Mouse (Mus musculus) cerebellum, adult 11 months (tissue): ENCODE results near the gene Gcnt1.

Source experiments
- DNase-seq: peaks from one replicate; pipeline ENCODE4 v3.0.0; 2022

Gene Gcnt1

GRCm38 (mm10) chr19:17323689-17324241 is 48.9 kb downstream of the Gcnt1 start:
- no peak for DNase-seq

GRCm38 (mm10) chr19:17323006-17323688 is 49.5 kb downstream of the Gcnt1 start:
- DNase-seq, result no peak

- no peak for DNase-seq
Observed at GRCm38 (mm10) chr19:17319770-17320169, 52.9 kb downstream of the Gcnt1 start.

- no peak for DNase-seq
Observed at GRCm38 (mm10) chr19:17318733-17319132, 53.9 kb downstream of the Gcnt1 start.

GRCm38 (mm10) chr19:17316311-17317003 is 56.2 kb downstream of the Gcnt1 start:
- no peak for DNase-seq

GRCm38 (mm10) chr19:17314451-17314850 is 58.2 kb downstream of the Gcnt1 start:
- DNase-seq, result no peak

GRCm38 (mm10) chr19:17313766-17314165 is 58.9 kb downstream of the Gcnt1 start:
- DNase-seq, result no peak

- no peak for DNase-seq
Observed at GRCm38 (mm10) chr19:17312671-17313180, 59.9 kb downstream of the Gcnt1 start.

- no peak for DNase-seq
Observed at GRCm38 (mm10) chr19:17311501-17311900, 61.1 kb downstream of the Gcnt1 start.

GRCm38 (mm10) chr19:17311031-17311430 is 61.6 kb downstream of the Gcnt1 start:
- no peak for DNase-seq

- no peak for DNase-seq
Observed at GRCm38 (mm10) chr19:17296081-17296480, 76.6 kb downstream of the Gcnt1 start.

GRCm38 (mm10) chr19:17295211-17295766 is 77.4 kb downstream of the Gcnt1 start:
- DNase-seq, result no peak

- DNase-seq, result no peak
Observed at GRCm38 (mm10) chr19:17294136-17294535, 78.5 kb downstream of the Gcnt1 start.

GRCm38 (mm10) chr19:17289526-17289925 is 83.1 kb downstream of the Gcnt1 start:
- DNase-seq, result no peak

GRCm38 (mm10) chr19:17286004-17286403 is 86.6 kb downstream of the Gcnt1 start:
- DNase-seq, result no peak

- no peak for DNase-seq
Observed at GRCm38 (mm10) chr19:17283317-17283716, 89.3 kb downstream of the Gcnt1 start.

- no peak for DNase-seq
Observed at GRCm38 (mm10) chr19:17278381-17279051, 94.1 kb downstream of the Gcnt1 start.
